Comparison of ENCODE assay signal across 12 mouse cellular contexts in the genomic region with DNA sequence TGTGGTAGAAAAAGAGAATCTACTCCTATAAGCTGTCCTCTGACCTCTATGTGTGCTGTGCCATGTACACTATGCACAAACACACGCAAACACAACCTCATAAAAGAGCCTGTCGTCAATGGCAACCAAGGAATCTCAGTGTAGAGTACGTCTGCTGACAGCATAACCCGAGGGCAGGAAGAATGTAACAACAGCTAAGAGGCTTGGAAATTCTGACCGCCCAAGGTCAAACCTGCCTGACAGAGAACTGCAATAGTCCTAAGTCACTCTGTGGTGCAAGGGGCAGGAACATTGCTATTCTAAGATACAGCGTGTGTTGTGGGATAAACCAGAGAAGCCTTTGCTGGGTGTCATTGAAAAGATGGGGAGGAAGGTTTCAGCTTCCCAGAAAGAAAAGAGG.
DNase-seq lines count a peak whose midpoint lies in the region; ATAC-seq lines count a peak whose summit lies in the region.
"Had no signal": no experiment of that assay in that cellular context is flagged by ENCODE, and none has a peak within 500 bp of the region (broad histone marks: within the 10 kb centered on the region; RNA-seq: fewer than 3 reads in every experiment).

No protein-coding gene starts in this region.

- H3K9me3 ChIP-seq in lung, embryonic 16.5 days (ENCODE audit: control insufficient read depth, low read length): no peaks in the 10 kb centered on the region
- H3K9me3 ChIP-seq in forebrain, embryonic 14.5 days (replicated peaks; ENCODE audit: control insufficient read depth, low read length): no peaks in the 10 kb centered on the region
- H3K9me3 ChIP-seq: limb, embryonic 13.5 days; midbrain, embryonic 10.5 days had no signal

- no peaks in the 10 kb centered on the region for H3K27me3 ChIP-seq in lung, embryonic 16.5 days (ENCODE audit: control insufficient read depth, insufficient read depth, low read depth, low read length)
- H3K27me3 ChIP-seq in forebrain, embryonic 14.5 days (replicated peaks; ENCODE audit: control insufficient read depth, insufficient read depth, low read length): no peaks in the 10 kb centered on the region
- H3K27me3 ChIP-seq: limb, embryonic 13.5 days had no signal

- no peak overlapping the region for H3K4me3 ChIP-seq in lung, embryonic 16.5 days (ENCODE audit: low read length)
- no peak overlapping the region for H3K4me3 ChIP-seq in forebrain, embryonic 14.5 days (ENCODE audit: low read depth, low read length)
- H3K4me3 ChIP-seq: limb, embryonic 13.5 days; midbrain, embryonic 10.5 days had no signal

- H3K4me2 ChIP-seq in lung, embryonic 16.5 days (ENCODE audit: low read depth, low read length): no peak overlapping the region
- no peak overlapping the region for H3K4me2 ChIP-seq in forebrain, embryonic 14.5 days (ENCODE audit: low read length)
- H3K4me2 ChIP-seq: limb, embryonic 13.5 days had no signal

- H3K4me1 ChIP-seq in lung, embryonic 16.5 days (replicated peaks; ENCODE audit: control insufficient read depth, insufficient read depth, low read length): peaks cover 16% of the 10 kb centered on the region
- peaks cover 10% of the 10 kb centered on the region; the same call in 1 of the 2 replicates for H3K4me1 ChIP-seq in forebrain, embryonic 14.5 days (ENCODE audit: control insufficient read depth, insufficient read depth, low read length)

- H3K9ac ChIP-seq in lung, embryonic 16.5 days (ENCODE audit: low read length): no peak overlapping the region
- no peak overlapping the region for H3K9ac ChIP-seq in forebrain, embryonic 14.5 days (ENCODE audit: low read length)
- H3K9ac ChIP-seq: limb, embryonic 13.5 days had no signal

- 0 out of 2 replicates have a peak, but pooled peaks have one; percentile 3 for ATAC-seq in lung, embryonic 16.5 days (ENCODE audit: low read depth)
- ATAC-seq in forebrain, embryonic 14.5 days: no peak
- ATAC-seq: forebrain, embryonic 16.5 days had no signal

- peak overlapping the region; percentile 51 for H3K27ac ChIP-seq in lung, embryonic 16.5 days (ENCODE audit: low read length)
- H3K27ac ChIP-seq in forebrain, embryonic 14.5 days (ENCODE audit: low read depth, low read length): no peak overlapping the region
- H3K27ac ChIP-seq: limb, embryonic 13.5 days; midbrain, embryonic 10.5 days had no signal

- 13% methylated on average over 6 of the region's 6 CpGs for WGBS in lung, embryonic 16.5 days
- WGBS in forebrain, embryonic 14.5 days: 52% methylated on average over 6 of the region's 6 CpGs

- peak; percentile 41 for DNase-seq in embryo, embryonic 10.5 days (ENCODE audit: low spot score)
- no peak for DNase-seq in embryo, embryonic 9.5 days (ENCODE audit: extremely low spot score)
- no peak for DNase-seq in lung, postnatal 4 days
- DNase-seq in induced T-regulatory cell, adult 2 months (ENCODE audit: low read depth): peak; percentile 15
- DNase-seq in lung, postnatal 36 days: peak; percentile 56
- DNase-seq in c-Kit-positive CD71-positive TER-119-positive erythroid progenitor cells, embryonic 14.5 days (ENCODE audit: low spot score): no peak
- DNase-seq in forebrain, embryonic 14.5 days (ENCODE audit: low spot score): no peak
- DNase-seq: cerebellum, adult 2 months had no signal

- H3K36me3 ChIP-seq in lung, embryonic 16.5 days (ENCODE audit: control insufficient read depth, insufficient read depth, low read length): no peaks in the 10 kb centered on the region
- no peaks in the 10 kb centered on the region for H3K36me3 ChIP-seq in forebrain, embryonic 14.5 days (ENCODE audit: control insufficient read depth, insufficient read depth, low read length)
- H3K36me3 ChIP-seq: limb, embryonic 13.5 days; midbrain, embryonic 10.5 days had no signal

Comparison
In these comparisons a context has a peak if more than half of its experiments do, and no peak if none do; other contexts are left out.
1. DNase-seq: peak in embryo, embryonic 10.5 days (single experiment), induced T-regulatory cell, adult 2 months (single experiment) and lung, postnatal 36 days (single experiment); none in embryo, embryonic 9.5 days (single experiment), lung, postnatal 4 days (0 of 2), c-Kit-positive CD71-positive TER-119-positive erythroid progenitor cells, embryonic 14.5 days (single experiment) and forebrain, embryonic 14.5 days (single experiment).